Mouse (Mus musculus) stomach, embryonic 14.5 days (tissue): ENCODE data around the gene Gbx2. TPM values are rescaled to one million over a fixed set of nuclear protein-coding genes. Genes with fewer than 3 reads are reported as not detected.

Experiments
- ATAC-seq: fragments of 200-750 bp; cut with Nextera tagmentation; 2 replicates; pipeline ENCODE4 v1.8.0; 2017; ENCODE audit warnings: low read depth, moderate TSS enrichment; ENCODE audit not compliant: insufficient number of reproducible peaks, insufficient read depth, low FRiP score
- H3K27ac ChIP-seq: fragments of 300-500 bp; sonication (generic); 2 replicates; pipeline ENCODE4 v1.5.1; 2014; ENCODE audit warnings: mild to moderate bottlenecking, low read length, moderate library complexity, mixed read lengths
- H3K27me3 ChIP-seq: fragments of 300-500 bp; sonication (generic); 2 replicates; pipeline ENCODE4 v1.6.1; 2014; ENCODE audit warnings: low read length, control low read depth, mixed read lengths; ENCODE audit not compliant: control insufficient read depth, insufficient read depth
- H3K36me3 ChIP-seq: fragments of 300-500 bp; sonication (generic); 2 replicates; pipeline ENCODE4 v1.6.1; 2014; ENCODE audit warnings: mild to moderate bottlenecking, control low read depth, low read length, moderate library complexity, mixed read lengths; ENCODE audit not compliant: control insufficient read depth, insufficient read depth
- H3K4me1 ChIP-seq: fragments of 300-500 bp; sonication (generic); 2 replicates; pipeline ENCODE4 v1.6.1; 2014; ENCODE audit warnings: low read length, control low read depth, mixed read lengths; ENCODE audit not compliant: control insufficient read depth, insufficient read depth
- H3K4me2 ChIP-seq: fragments of 300-500 bp; sonication (generic); replicated peaks from 2 replicates; pipeline ENCODE4 v1.6.1; 2014; ENCODE audit warnings: low read depth, low read length, control low read depth
- H3K4me3 ChIP-seq: fragments of 300-500 bp; sonication (generic); 2 replicates; pipeline ENCODE4 v1.5.1; 2014; ENCODE audit warnings: low read depth, low read length, control low read depth
- H3K9ac ChIP-seq: fragments of 300-500 bp; sonication (generic); replicated peaks from 2 replicates; pipeline ENCODE4 v1.6.1; 2014; ENCODE audit warnings: low read depth, mild to moderate bottlenecking, control low read depth, low read length, moderate library complexity, mixed read lengths
- H3K9me3 ChIP-seq: fragments of 300-500 bp; sonication (generic); 2 replicates; pipeline ENCODE4 v1.6.1; 2016; ENCODE audit warnings: low read depth, low read length, control low read depth; ENCODE audit not compliant: control insufficient read depth
- WGBS: fragments of 180-500 bp; shearing (Covaris S2); extraction: QIAGEN DNeasy Blood & Tissue Kit; methylation state at CpG from one replicate; pipeline ENCODE4 v1.1.7; 2014; 5-methylcytosine and 5-hydroxymethylcytosine counted together
- polyA plus RNA-seq: library from polyadenylated mRNA; unstranded; fragments of >200 nt; fragmentation: Nextera tagmentation; extraction: Ambion mirVana; gene quantifications from 2 replicates; pipeline ENCODE4 v1.2.1, GENCODE M21; 2014

Gene Gbx2
- polyA plus RNA-seq, 1 experiment from 2014 or later, result not detected

- whole genome bisulfite sequencing, result 12% methylated on average over 9 of the region's 9 CpGs
- H3K4me2 ChIP-seq, result peak overlapping the region; percentile 97
- no peaks in the 10 kb centered on the region for H3K9me3 ChIP-seq
- peaks cover 28% of the 10 kb centered on the region for H3K27me3 ChIP-seq
- no peak overlapping the region for H3K27ac ChIP-seq
- no peak for ATAC-seq
- H3K36me3 ChIP-seq, result no peaks in the 10 kb centered on the region
- no peak overlapping the region for H3K9ac ChIP-seq
- peak overlapping the region; percentile 57; the same call in 1 of the 2 replicates for H3K4me3 ChIP-seq
- no peaks in the 10 kb centered on the region for H3K4me1 ChIP-seq
Measured at GRCm38 (mm10) chr1:89967585-89967984, 36.6 kb upstream of the Gbx2 start.

- no peaks in the 10 kb centered on the region for H3K9me3 ChIP-seq
- H3K4me2 ChIP-seq, result no peak overlapping the region
- no peaks in the 10 kb centered on the region for H3K4me1 ChIP-seq
- H3K36me3 ChIP-seq, result no peaks in the 10 kb centered on the region
- WGBS, result 74% methylated on average over 12 of the region's 12 CpGs
- no peak overlapping the region for H3K9ac ChIP-seq
- no peak for ATAC-seq
- no peak overlapping the region for H3K27ac ChIP-seq
- H3K4me3 ChIP-seq, result no peak overlapping the region
- H3K27me3 ChIP-seq, result peaks cover 14% of the 10 kb centered on the region
Measured at GRCm38 (mm10) chr1:89964426-89964825, 33.4 kb upstream of the Gbx2 start.

- WGBS, result 85% methylated on average over 2 of the region's 2 CpGs
- Histone ChIP-seq H3K9me3 (no peaks in the 10 kb centered on the region), H3K4me1 (no peaks in the 10 kb centered on the region), H3K27me3 (0 out of 2 replicates have a peak, but pooled peaks cover 3% of the 10 kb centered on the region), H3K9ac (no peak overlapping the region), H3K36me3 (no peaks in the 10 kb centered on the region), H3K27ac (no peak overlapping the region), H3K4me3 (no peak overlapping the region), H3K4me2 (no peak overlapping the region)
- ATAC-seq, result no peak
Measured at GRCm38 (mm10) chr1:89963296-89963695, 32.3 kb upstream of the Gbx2 start.

GRCm38 (mm10) chr1:89962092-89962491 is 31.1 kb upstream of the Gbx2 start:
- Histone ChIP-seq H3K4me2 (no peak overlapping the region), H3K4me3 (no peak overlapping the region), H3K36me3 (no peaks in the 10 kb centered on the region), H3K9ac (no peak overlapping the region), H3K9me3 (no peaks in the 10 kb centered on the region), H3K4me1 (no peaks in the 10 kb centered on the region), H3K27ac (no peak overlapping the region), H3K27me3 (no peaks in the 10 kb centered on the region)
- ATAC-seq, result no peak
- 18% methylated on average over 13 of the region's 13 CpGs for WGBS

- no peaks in the 10 kb centered on the region for H3K27me3 ChIP-seq
- WGBS, result 76% methylated on average over 4 of the region's 4 CpGs
Measured at GRCm38 (mm10) chr1:89959393-89959792, 28.4 kb upstream of the Gbx2 start.

GRCm38 (mm10) chr1:89943202-89943601 is 12.2 kb upstream of the Gbx2 start:
- 2% methylated on average over 16 of the region's 16 CpGs for WGBS
- no peak overlapping the region for H3K27ac ChIP-seq
- ATAC-seq, result no peak
- no peaks in the 10 kb centered on the region for H3K36me3 ChIP-seq
- H3K9ac ChIP-seq, result no peak overlapping the region
- no peak overlapping the region for H3K4me3 ChIP-seq
- no peaks in the 10 kb centered on the region for H3K4me1 ChIP-seq
- H3K9me3 ChIP-seq, result no peaks in the 10 kb centered on the region
- H3K27me3 ChIP-seq, result peaks cover 36% of the 10 kb centered on the region
- no peak overlapping the region for H3K4me2 ChIP-seq

More at GRCm38 (mm10) chr1:89959393-89959792, 28.4 kb upstream of the Gbx2 start:
- Histone ChIP-seq H3K36me3 (no peaks in the 10 kb centered on the region), H3K4me3 (no peak overlapping the region), H3K4me2 (no peak overlapping the region), H3K27ac (no peak overlapping the region), H3K4me1 (no peaks in the 10 kb centered on the region), H3K9me3 (no peaks in the 10 kb centered on the region), H3K9ac (no peak overlapping the region)
- no peak for ATAC-seq

- H3K27ac ChIP-seq, result no peak overlapping the region
- H3K4me2 ChIP-seq, result peak overlapping the region; percentile 0; the same call in 1 of the 2 replicates
- H3K36me3 ChIP-seq, result no peaks in the 10 kb centered on the region
- 6% methylated on average over 15 of the region's 15 CpGs for WGBS
- no peak overlapping the region for H3K4me3 ChIP-seq
- no peak for ATAC-seq
- H3K9me3 ChIP-seq, result no peaks in the 10 kb centered on the region
- no peaks in the 10 kb centered on the region for H3K4me1 ChIP-seq
- peaks cover 41% of the 10 kb centered on the region for H3K27me3 ChIP-seq
- H3K9ac ChIP-seq, result no peak overlapping the region
Measured at GRCm38 (mm10) chr1:89942395-89942976, 11.5 kb upstream of the Gbx2 start.

- peaks cover 46% of the 10 kb centered on the region for H3K27me3 ChIP-seq
- no peaks in the 10 kb centered on the region for H3K4me1 ChIP-seq
- no peak overlapping the region; the same call in 1 of the 2 replicates for H3K4me3 ChIP-seq
- H3K36me3 ChIP-seq, result no peaks in the 10 kb centered on the region
- H3K4me2 ChIP-seq, result peak overlapping the region; percentile 0; the same call in 1 of the 2 replicates
- no peak overlapping the region for H3K9ac ChIP-seq
- WGBS, result 1% methylated on average over 40 of the region's 40 CpGs
- H3K9me3 ChIP-seq, result no peaks in the 10 kb centered on the region
- no peak for ATAC-seq
- H3K27ac ChIP-seq, result no peak overlapping the region
Measured at GRCm38 (mm10) chr1:89941701-89942381, 10.9 kb upstream of the Gbx2 start.
